ENCODE assay signal across 18 mouse cellular contexts in the genomic region with DNA sequence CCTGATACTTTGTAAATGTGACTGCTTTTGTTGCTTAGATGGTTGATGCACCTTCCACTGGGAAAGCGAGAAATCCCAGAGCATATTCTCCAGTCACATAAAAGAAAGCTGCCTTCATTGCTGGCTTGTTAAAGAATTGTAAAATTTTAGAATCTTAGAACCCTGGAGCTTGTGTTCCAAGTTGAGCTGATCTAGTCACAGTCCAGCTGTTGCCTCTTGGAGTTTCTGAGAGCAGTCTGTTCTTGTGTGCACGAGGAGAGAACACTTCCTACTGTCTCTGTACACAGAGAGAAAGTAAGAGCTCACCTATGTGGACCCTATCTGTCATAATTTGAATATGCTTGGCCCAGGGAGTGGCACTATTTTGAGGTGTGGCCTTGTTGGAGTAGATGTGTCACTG. TPM values are rescaled to one million over a fixed set of nuclear protein-coding genes. Genes with fewer than 3 reads are reported as not detected.
DNase-seq lines count a peak whose midpoint lies in the region; ATAC-seq and TF ChIP-seq lines count a peak whose summit lies in the region.
"Had no signal": no experiment of that assay in that cellular context is flagged by ENCODE, and none has a peak within 500 bp of the region (broad histone marks: within the 10 kb centered on the region; RNA-seq: fewer than 3 reads in every experiment).

No protein-coding gene starts in this region.

- no peaks in the 10 kb centered on the region for H3K9me3 ChIP-seq in midbrain, embryonic 11.5 days (ENCODE audit: control insufficient read depth, low read length)
- H3K9me3 ChIP-seq in midbrain, embryonic 13.5 days: no peaks in the 10 kb centered on the region
- H3K9me3 ChIP-seq: embryonic facial prominence, embryonic 10.5 days; embryonic facial prominence, embryonic 12.5 days; forebrain, embryonic 13.5 days; forebrain, embryonic 15.5 days had no signal

- no peak overlapping the region for H3K9ac ChIP-seq in midbrain, embryonic 11.5 days (ENCODE audit: low read length)
- no peak overlapping the region for H3K9ac ChIP-seq in midbrain, embryonic 13.5 days (replicated peaks)
- H3K9ac ChIP-seq: embryonic facial prominence, embryonic 12.5 days; forebrain, embryonic 13.5 days; forebrain, embryonic 15.5 days; forebrain, postnatal 0 days had no signal

- H3K4me3 ChIP-seq in layer of hippocampus, adult 2 months: no peak overlapping the region
- no peak overlapping the region for H3K4me3 ChIP-seq in midbrain, embryonic 11.5 days (ENCODE audit: low read depth, low read length)
- no peak overlapping the region for H3K4me3 ChIP-seq in midbrain, embryonic 13.5 days (replicated peaks)
- H3K4me3 ChIP-seq: embryonic facial prominence, embryonic 10.5 days; embryonic facial prominence, embryonic 12.5 days; forebrain, embryonic 13.5 days; forebrain, embryonic 15.5 days had no signal

- no peaks in the 10 kb centered on the region for H3K36me3 ChIP-seq in midbrain, embryonic 11.5 days (ENCODE audit: control insufficient read depth, insufficient read depth, low read length)
- H3K36me3 ChIP-seq in midbrain, embryonic 13.5 days: peaks cover 35% of the 10 kb centered on the region

- no peak for TF ChIP-seq CTCF in layer of hippocampus, adult 2 months (conservative IDR thresholded peaks at IDR 0.05)

- no peak overlapping the region for H3K4me2 ChIP-seq in midbrain, embryonic 11.5 days
- H3K4me2 ChIP-seq in midbrain, embryonic 13.5 days (replicated peaks): no peak overlapping the region
- H3K4me2 ChIP-seq: embryonic facial prominence, embryonic 12.5 days; forebrain, embryonic 13.5 days; forebrain, embryonic 15.5 days had no signal

- peak overlapping the region; percentile 52 for H3K27ac ChIP-seq in layer of hippocampus, adult 2 months
- H3K27ac ChIP-seq in midbrain, embryonic 11.5 days (ENCODE audit: low read depth, low read length): no peak overlapping the region
- H3K27ac ChIP-seq in midbrain, embryonic 13.5 days: no peak overlapping the region
- H3K27ac ChIP-seq: embryonic facial prominence, embryonic 10.5 days; embryonic facial prominence, embryonic 12.5 days; forebrain, embryonic 13.5 days; forebrain, embryonic 15.5 days had no signal

- WGBS in midbrain, embryonic 11.5 days: 94% methylated on average over 2 of the region's 2 CpGs
- WGBS in midbrain, embryonic 13.5 days: 98% methylated on average over 2 of the region's 2 CpGs

- ATAC-seq in midbrain, embryonic 11.5 days (ENCODE audit: low FRiP score): no peak
- no peak for ATAC-seq in midbrain, embryonic 13.5 days
- ATAC-seq: forebrain, embryonic 13.5 days; forebrain, embryonic 15.5 days; forebrain, postnatal 0 days had no signal

- no peaks in the 10 kb centered on the region for H3K27me3 ChIP-seq in midbrain, embryonic 11.5 days (ENCODE audit: control insufficient read depth, insufficient read depth, low read length)
- no peaks in the 10 kb centered on the region for H3K27me3 ChIP-seq in midbrain, embryonic 13.5 days
- H3K27me3 ChIP-seq: embryonic facial prominence, embryonic 12.5 days; forebrain, embryonic 13.5 days; forebrain, embryonic 15.5 days had no signal

- no peak for DNase-seq in layer of hippocampus, adult 2 months (ENCODE audit: low spot score in 2 of 2)
- no peak for DNase-seq in layer of hippocampus, postnatal 14 days (ENCODE audit: low spot score in 2 of 2)
- DNase-seq in midbrain, embryonic 11.5 days (ENCODE audit: low spot score, missing footprints): peak; percentile 14
- no peak for DNase-seq in spleen, adult 18-20 months
- DNase-seq: adrenal gland, adult 2 months; adrenal gland, postnatal 10 days; adrenal gland, postnatal 25 days; cerebellum, adult 11-12 months; cerebellum, adult 2 months; cerebellum, adult 9-10 months; cerebellum, postnatal 10 days; cerebellum, postnatal 25 days; forebrain, postnatal 0 days had no signal

- H3K4me1 ChIP-seq in midbrain, embryonic 11.5 days (ENCODE audit: control insufficient read depth, insufficient read depth, low read length): no peaks in the 10 kb centered on the region
- no peaks in the 10 kb centered on the region for H3K4me1 ChIP-seq in midbrain, embryonic 13.5 days (replicated peaks)
- H3K4me1 ChIP-seq: embryonic facial prominence, embryonic 10.5 days; embryonic facial prominence, embryonic 12.5 days; forebrain, embryonic 13.5 days; forebrain, embryonic 15.5 days had no signal

RNA-seq across cellular contexts. Expression of gene Relt, which starts 34.7 kb away (rescaled TPM):
- total RNA-seq in layer of hippocampus, adult 2 months (2021): 10 to 100 TPM; 11.2 to 13.2 TPM
- 10 to 100 TPM; 10.5 to 14.3 TPM for total RNA-seq in layer of hippocampus, postnatal 14 days (2021)
- 1.7 and 2.2 TPM in 2 replicates for polyA plus RNA-seq in midbrain, embryonic 11.5 days (2014; fragmentation: Nextera tagmentation; extraction: Ambion mirVana)
- 2.7 and 3.5 TPM in 2 replicates for polyA plus RNA-seq in midbrain, embryonic 13.5 days (2015; fragmentation: Nextera tagmentation; extraction: Ambion mirVana)
